Mouse (Mus musculus) ES-E14 (cell line): ENCODE data around the gene Wdr4. TPM values are rescaled to one million over a fixed set of nuclear protein-coding genes. Genes with fewer than 3 reads are reported as not detected.

Experiments used
- DNase-seq: peaks from one replicate; pipeline ENCODE4 v3.0.0-alpha.2; 2013; ENCODE audit warnings: low read depth, low spot score
- H3K27ac ChIP-seq: 2 replicates; pipeline ENCODE4 v1.5.1; 2012; ENCODE audit warnings: low read depth, mild to moderate bottlenecking, low read length, moderate library complexity, mixed read lengths; ENCODE audit not compliant: poor library complexity, insufficient read depth, severe bottlenecking
- H3K36me3 ChIP-seq: 2 replicates; pipeline ENCODE4 v1.6.1; 2012; ENCODE audit warnings: mild to moderate bottlenecking, low read length, moderate library complexity, mixed read lengths; ENCODE audit not compliant: control insufficient read depth, poor library complexity, insufficient read depth, severe bottlenecking
- H3K4me1 ChIP-seq, 2 experiments: fragments of 150-350 bp in 1 of 2; sonication (generic) in 1 of 2; 2 replicates each; pipeline ENCODE4 v1.6.1; 2012; ENCODE audit warnings: low read length in 2 of 2, mild to moderate bottlenecking in 1 of 2, mixed read lengths in 1 of 2; ENCODE audit not compliant: control insufficient read depth in 2 of 2, insufficient read depth in 2 of 2, poor library complexity in 1 of 2
- H3K4me3 ChIP-seq, 2 experiments: fragments of 150-350 bp in 1 of 2; sonication (generic) in 1 of 2; 2 replicates each; pipeline ENCODE4 v1.5.1; 2012; ENCODE audit warnings: low read length in 2 of 2, low read depth in 1 of 2, mild to moderate bottlenecking in 1 of 2, mixed read lengths in 1 of 2; ENCODE audit not compliant: insufficient read depth in 1 of 2, poor library complexity in 1 of 2, severe bottlenecking in 1 of 2
- H3K9ac ChIP-seq: 2 replicates; pipeline ENCODE4 v1.6.1; 2012; ENCODE audit warnings: low read depth, mild to moderate bottlenecking, low read length, mixed read lengths; ENCODE audit not compliant: poor library complexity, insufficient read depth, severe bottlenecking
- H3K9me3 ChIP-seq: fragments of 150-350 bp; sonication (generic); 2 replicates; pipeline ENCODE4 v1.6.1; 2012; ENCODE audit warnings: low read depth, mild to moderate bottlenecking, low read length; ENCODE audit not compliant: control insufficient read depth, insufficient read depth
- CHD2 ChIP-seq: IDR thresholded peaks from 2 replicates; pipeline ENCODE4 v1.6.1; 2014; ENCODE audit warnings: mild to moderate bottlenecking, low read depth, low read length, inconsistent platforms
- HCFC1 ChIP-seq: IDR thresholded peaks from 2 replicates; pipeline ENCODE4 v1.6.1; 2012; ENCODE audit warnings: low read length, inconsistent platforms, borderline replicate concordance; ENCODE audit not compliant: insufficient read depth
- MAFK ChIP-seq: IDR thresholded peaks from 2 replicates; pipeline ENCODE4 v1.6.1; 2014; ENCODE audit warnings: mild to moderate bottlenecking, low read depth, low read length, inconsistent platforms; ENCODE audit not compliant: insufficient read depth
- ZC3H11A ChIP-seq: IDR thresholded peaks from 2 replicates; pipeline ENCODE4 v1.6.1; 2012; ENCODE audit warnings: low read depth, mild to moderate bottlenecking, inconsistent platforms, low read length, borderline replicate concordance
- ZNF384 ChIP-seq: IDR thresholded peaks from 2 replicates; pipeline ENCODE4 v1.6.1; 2012; ENCODE audit warnings: low read depth, low read length, inconsistent platforms
- in situ Hi-C, 2 experiments: fragments of 600-800 bp; cut with MboI; formaldehyde crosslinking; loops; one replicate each; pipeline ENCODE4 v1.15.1; 2025; ENCODE audit warnings: low sequenced_read_pairs in 2 of 2, inconsistent platforms in 1 of 2; ENCODE audit not compliant: unreplicated experiment in 2 of 2
- total RNA-seq: library from RNA; depleted of rRNA; stranded (reverse); fragments of 300-350 nt; gene quantifications from 2 replicates; pipeline ENCODE4 v1.2.3, GENCODE M21; 2012

The Wdr4 gene
- total RNA-seq, 1 experiment: 58.5 TPM

- H3K36me3 ChIP-seq: no peaks in the 10 kb centered on the region; the same call in 1 of the 2 replicates
Observed at GRCm38 (mm10) chr17:31470766-31471418, 48.9 kb downstream of the Wdr4 start.

GRCm38 (mm10) chr17:31468496-31468895, 51.3 kb downstream of the Wdr4 start:
- no peak for DNase-seq
- in situ Hi-C loops: no loop called here
- no peak for TF ChIP-seq ZNF384
- no peak for TF ChIP-seq CHD2
- TF ChIP-seq ZC3H11A: no peak
- no peak for TF ChIP-seq MAFK
- TF ChIP-seq HCFC1: no peak
- Histone ChIP-seq H3K4me1 (peaks cover 0 to 5% of the 10 kb centered on the region in 2 experiments; a peak in 1 of 4 replicates), H3K36me3 (no peaks in the 10 kb centered on the region; the same call in 1 of the 2 replicates), H3K27ac (no peak overlapping the region), H3K9ac (no peak overlapping the region), H3K4me3 (no peak overlapping the region), H3K9me3 (no peaks in the 10 kb centered on the region)

More at GRCm38 (mm10) chr17:31470766-31471418, 48.9 kb downstream of the Wdr4 start:
- in situ Hi-C loops: no loop called here
- Histone ChIP-seq H3K9ac (no peak overlapping the region), H3K27ac (no peak overlapping the region), H3K4me1 (peaks cover 0 to 5% of the 10 kb centered on the region in 2 experiments; a peak in 1 of 4 replicates), H3K4me3 (no peak overlapping the region), H3K9me3 (no peaks in the 10 kb centered on the region)
- DNase-seq: no peak
- TF ChIP-seq ZNF384 (no peak), ZC3H11A (no peak), MAFK (no peak), CHD2 (no peak), HCFC1 (no peak)

GRCm38 (mm10) chr17:31466854-31467253, 52.9 kb downstream of the Wdr4 start:
- Histone ChIP-seq H3K9ac (no peak overlapping the region), H3K27ac (no peak overlapping the region), H3K36me3 (no peaks in the 10 kb centered on the region; the same call in 1 of the 2 replicates), H3K9me3 (no peaks in the 10 kb centered on the region), H3K4me1 (peaks cover 2 to 7% of the 10 kb centered on the region in 2 experiments; a peak in 1 of 4 replicates), H3K4me3 (no peak overlapping the region)
- no peak for TF ChIP-seq HCFC1
- peak; percentile 62; the same call in 1 of the 2 replicates for TF ChIP-seq ZC3H11A
- in situ Hi-C loops: no loop called here
- DNase-seq: no peak

- Histone ChIP-seq H3K27ac (no peak overlapping the region), H3K4me3 (no peak overlapping the region), H3K9me3 (no peaks in the 10 kb centered on the region), H3K9ac (no peak overlapping the region), H3K36me3 (no peaks in the 10 kb centered on the region; the same call in 1 of the 2 replicates), H3K4me1 (0 out of 4 replicates have a peak, but pooled peaks cover 2% of the 10 kb centered on the region in 2 experiments)
- TF ChIP-seq HCFC1: no peak
- no peak for TF ChIP-seq MAFK
- TF ChIP-seq ZC3H11A: no peak
- TF ChIP-seq ZNF384: no peak
- TF ChIP-seq CHD2: no peak
- no peak for DNase-seq
- in situ Hi-C loops: no loop called here
Observed at GRCm38 (mm10) chr17:31462506-31462905, 57.3 kb downstream of the Wdr4 start.

GRCm38 (mm10) chr17:31460416-31460815, 59.4 kb downstream of the Wdr4 start:
- Histone ChIP-seq H3K36me3 (no peaks in the 10 kb centered on the region; the same call in 1 of the 2 replicates), H3K4me3 (no peak overlapping the region), H3K9ac (no peak overlapping the region), H3K9me3 (no peaks in the 10 kb centered on the region), H3K27ac (no peak overlapping the region), H3K4me1 (peaks cover 2% of the 10 kb centered on the region in 2 experiments; a peak in 1 of 4 replicates)
- DNase-seq: no peak
- no peak for TF ChIP-seq ZC3H11A
- no peak for TF ChIP-seq HCFC1
- no peak for TF ChIP-seq ZNF384
- no peak for TF ChIP-seq CHD2
- in situ Hi-C loops: no loop called here
